Mouse (Mus musculus) kidney, embryonic 14.5 days (tissue): ENCODE measurements around the gene Pard3. TPM values are rescaled to one million over a fixed set of nuclear protein-coding genes. Genes with fewer than 3 reads are reported as not detected.

Source experiments
- ATAC-seq: fragments of 200-750 bp; cut with Nextera tagmentation; 2 replicates; pipeline ENCODE4 v1.8.0; 2017; ENCODE audit warnings: moderate number of reproducible peaks, mild to moderate bottlenecking, moderate TSS enrichment, moderate library complexity; ENCODE audit not compliant: low FRiP score, low TSS enrichment
- H3K27ac ChIP-seq: fragments of 300-500 bp; sonication (generic); 2 replicates; pipeline ENCODE4 v1.5.1; 2014; ENCODE audit warnings: low read depth, mild to moderate bottlenecking, low read length, moderate library complexity, mixed read lengths
- H3K27me3 ChIP-seq: fragments of 300-500 bp; sonication (generic); 2 replicates; pipeline ENCODE4 v1.6.1; 2014; ENCODE audit warnings: mild to moderate bottlenecking, low read length; ENCODE audit not compliant: control insufficient read depth, insufficient read depth
- H3K36me3 ChIP-seq: fragments of 300-500 bp; sonication (generic); 2 replicates; pipeline ENCODE4 v1.6.1; 2014; ENCODE audit warnings: low read length, mixed read lengths; ENCODE audit not compliant: control insufficient read depth, insufficient read depth
- H3K4me1 ChIP-seq: fragments of 300-500 bp; sonication (generic); 2 replicates; pipeline ENCODE4 v1.6.1; 2014; ENCODE audit warnings: low read length, mixed read lengths; ENCODE audit not compliant: control insufficient read depth, insufficient read depth
- H3K4me2 ChIP-seq: fragments of 300-500 bp; sonication (generic); replicated peaks from 2 replicates; pipeline ENCODE4 v1.6.1; 2014; ENCODE audit warnings: low read depth, mild to moderate bottlenecking, low read length
- H3K4me3 ChIP-seq: fragments of 300-500 bp; sonication (generic); 2 replicates; pipeline ENCODE4 v1.5.1; 2014; ENCODE audit warnings: mild to moderate bottlenecking, low read length
- H3K9ac ChIP-seq: fragments of 300-500 bp; sonication (generic); 2 replicates; pipeline ENCODE4 v1.6.1; 2014; ENCODE audit warnings: low read depth, mild to moderate bottlenecking, low read length, moderate library complexity
- H3K9me3 ChIP-seq: fragments of 300-500 bp; sonication (generic); 2 replicates; pipeline ENCODE4 v1.6.1; 2016; ENCODE audit warnings: low read length; ENCODE audit not compliant: control insufficient read depth
- WGBS: fragments of 180-500 bp; shearing (Covaris S2); extraction: QIAGEN DNeasy Blood & Tissue Kit; methylation state at CpG from one replicate; pipeline ENCODE4 v1.1.7; 2014; 5-methylcytosine and 5-hydroxymethylcytosine counted together
- polyA plus RNA-seq: library from polyadenylated mRNA; unstranded; fragments of >200 nt; fragmentation: Nextera tagmentation; extraction: Ambion mirVana; gene quantifications from 2 replicates; pipeline ENCODE4 v1.2.1, GENCODE M21; 2014

Gene Pard3
- polyA plus RNA-seq, 1 experiment from 2014 or later = 36.9 TPM

DNA sequence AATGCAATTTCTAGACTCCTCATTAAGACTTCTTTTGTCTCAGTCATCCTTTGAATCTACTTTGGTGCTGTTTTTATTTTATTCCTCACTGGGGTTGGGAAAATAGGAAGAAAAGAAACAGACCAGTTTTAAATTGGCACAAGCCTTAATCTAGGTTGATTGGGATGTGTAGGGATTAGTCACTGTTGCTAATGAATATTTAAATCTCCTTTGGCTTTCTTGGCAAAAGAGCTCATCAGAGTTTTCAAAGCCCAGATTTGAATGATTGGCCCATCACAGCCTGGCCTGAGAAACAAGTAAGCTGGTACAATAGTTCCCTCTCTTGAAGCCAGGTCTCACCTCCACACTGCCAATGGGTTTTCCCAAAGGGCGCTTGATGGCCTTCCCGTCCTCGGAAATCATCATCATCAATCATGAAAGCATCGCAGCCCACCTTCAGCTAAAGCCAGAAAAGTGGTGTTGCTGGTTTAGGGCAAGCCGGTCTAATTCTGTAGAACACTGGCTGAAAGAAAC is 527.0 kb downstream of the Pard3 start:
- no peaks in the 10 kb centered on the region; the same call in 1 of the 2 replicates for H3K36me3 ChIP-seq
- WGBS = 81% methylated on average over 5 of the region's 5 CpGs
- no peak overlapping the region for H3K9ac ChIP-seq
- no peaks in the 10 kb centered on the region for H3K9me3 ChIP-seq
- H3K4me1 ChIP-seq = 0 out of 2 replicates have a peak, but pooled peaks cover 4% of the 10 kb centered on the region
- ATAC-seq = no peak
- no peak overlapping the region for H3K4me2 ChIP-seq
- H3K27ac ChIP-seq = no peak overlapping the region
- H3K4me3 ChIP-seq = no peak overlapping the region
- no peaks in the 10 kb centered on the region for H3K27me3 ChIP-seq

- H3K27ac ChIP-seq = no peak overlapping the region; the same call in 1 of the 2 replicates
- 0 out of 2 replicates have a peak, but pooled peaks cover 4% of the 10 kb centered on the region for H3K4me1 ChIP-seq
- H3K36me3 ChIP-seq = no peaks in the 10 kb centered on the region; the same call in 1 of the 2 replicates
- H3K9ac ChIP-seq = no peak overlapping the region
- H3K4me2 ChIP-seq = no peak overlapping the region
- H3K9me3 ChIP-seq = no peaks in the 10 kb centered on the region
- H3K4me3 ChIP-seq = no peak overlapping the region
- WGBS = 52% methylated on average over 12 of the region's 12 CpGs
- ATAC-seq = no peak
- H3K27me3 ChIP-seq = no peaks in the 10 kb centered on the region
These were observed 529.2 kb downstream of the Pard3 start for GRCm38 (mm10) chr8:127592648-127593574.

GRCm38 (mm10) chr8:127600641-127601040 is 536.9 kb downstream of the Pard3 start:
- H3K36me3 ChIP-seq = no peaks in the 10 kb centered on the region
- no peak overlapping the region for H3K4me3 ChIP-seq
- H3K4me1 ChIP-seq = no peaks in the 10 kb centered on the region
- no peak for ATAC-seq
- no peak overlapping the region for H3K27ac ChIP-seq
- H3K4me2 ChIP-seq = no peak overlapping the region
- 94% methylated on average over 2 of the region's 2 CpGs for WGBS
- no peak overlapping the region for H3K9ac ChIP-seq
- H3K9me3 ChIP-seq = no peaks in the 10 kb centered on the region
- no peaks in the 10 kb centered on the region for H3K27me3 ChIP-seq

GRCm38 (mm10) chr8:127603062-127603461 is 539.4 kb downstream of the Pard3 start:
- Histone ChIP-seq H3K4me2 (no peak overlapping the region), H3K9ac (no peak overlapping the region), H3K27ac (no peak overlapping the region), H3K27me3 (no peaks in the 10 kb centered on the region), H3K4me3 (no peak overlapping the region), H3K9me3 (no peaks in the 10 kb centered on the region), H3K4me1 (no peaks in the 10 kb centered on the region), H3K36me3 (no peaks in the 10 kb centered on the region)
- 96% methylated on average over 15 of the region's 15 CpGs for WGBS
- ATAC-seq = no peak

DNA sequence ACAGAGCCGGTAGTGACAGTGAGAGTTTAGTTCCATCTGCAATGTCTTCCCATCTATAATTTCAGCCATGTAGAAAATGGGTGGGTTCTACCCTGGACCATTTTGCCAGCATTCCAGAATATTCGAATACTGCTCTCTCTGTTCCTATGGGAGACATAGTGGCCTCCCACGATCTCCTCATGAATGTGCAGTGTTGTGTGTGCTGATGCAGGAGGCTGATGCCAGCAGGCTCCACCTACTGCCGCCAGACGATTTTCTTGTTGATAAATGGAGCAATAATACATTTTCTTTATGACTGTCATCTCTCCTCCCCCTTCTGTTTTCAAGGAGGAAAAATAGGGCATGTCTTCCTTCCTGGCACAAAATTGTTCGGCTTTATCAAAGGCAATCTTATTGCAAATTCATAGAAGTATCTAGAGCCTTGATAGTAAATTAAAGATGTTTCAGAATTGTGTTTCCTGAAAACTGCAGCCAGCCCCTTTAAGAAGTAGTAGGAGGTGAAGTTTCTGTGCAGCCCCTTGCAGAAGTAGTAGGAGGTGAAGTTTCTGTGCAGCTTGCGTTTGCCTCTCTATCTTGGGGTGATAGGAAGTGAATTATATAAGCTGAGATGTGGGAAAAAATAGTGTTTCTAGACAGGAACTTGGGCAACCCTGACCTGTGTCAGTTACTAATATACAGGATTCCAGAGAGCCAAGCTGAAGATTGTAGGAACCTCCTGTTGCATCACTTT is 545.0 kb downstream of the Pard3 start:
- Histone ChIP-seq H3K36me3 (0 out of 2 replicates have a peak, but pooled peaks cover 3% of the 10 kb centered on the region), H3K4me2 (no peak overlapping the region), H3K9ac (no peak overlapping the region), H3K4me1 (no peaks in the 10 kb centered on the region; the same call in 1 of the 2 replicates), H3K4me3 (no peak overlapping the region), H3K9me3 (no peaks in the 10 kb centered on the region), H3K27me3 (no peaks in the 10 kb centered on the region), H3K27ac (no peak overlapping the region)
- 67% methylated on average over 7 of the region's 7 CpGs for WGBS
- ATAC-seq = no peak

GRCm38 (mm10) chr8:127609316-127609715 is 545.6 kb downstream of the Pard3 start:
- WGBS = 78% methylated on average over 10 of the region's 10 CpGs
- ATAC-seq = no peak
- Histone ChIP-seq H3K9ac (no peak overlapping the region), H3K4me3 (no peak overlapping the region), H3K27me3 (no peaks in the 10 kb centered on the region), H3K9me3 (no peaks in the 10 kb centered on the region), H3K4me1 (no peaks in the 10 kb centered on the region; the same call in 1 of the 2 replicates), H3K27ac (no peak overlapping the region), H3K36me3 (0 out of 2 replicates have a peak, but pooled peaks cover 3% of the 10 kb centered on the region), H3K4me2 (no peak overlapping the region)

DNA sequence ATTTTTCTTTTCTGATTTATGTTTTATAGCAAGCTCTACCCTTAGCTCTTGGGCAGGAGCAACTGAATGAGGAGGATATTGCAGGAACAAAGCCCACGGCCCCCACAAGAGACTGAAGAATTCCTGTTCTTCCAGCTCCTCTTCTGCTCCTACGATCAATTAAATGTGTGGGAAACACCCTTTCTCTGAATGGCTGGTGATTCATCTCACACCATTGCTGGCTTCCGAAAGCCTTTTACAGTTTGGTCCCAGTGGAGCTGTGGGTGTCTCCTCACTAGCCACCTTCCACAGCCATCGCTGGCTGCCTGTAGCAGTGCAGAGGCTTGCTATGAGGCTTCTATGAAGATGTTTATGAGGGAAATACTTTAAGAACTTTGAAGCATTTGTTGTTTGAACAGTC is 550.5 kb downstream of the Pard3 start:
- H3K36me3 ChIP-seq = 0 out of 2 replicates have a peak, but pooled peaks cover 3% of the 10 kb centered on the region
- no peak overlapping the region for H3K27ac ChIP-seq
- no peak overlapping the region for H3K9ac ChIP-seq
- no peaks in the 10 kb centered on the region for H3K27me3 ChIP-seq
- H3K4me3 ChIP-seq = no peak overlapping the region
- no peak for ATAC-seq
- 61% methylated on average over 4 of the region's 4 CpGs for WGBS
- H3K4me2 ChIP-seq = no peak overlapping the region
- H3K9me3 ChIP-seq = no peaks in the 10 kb centered on the region
- 0 out of 2 replicates have a peak, but pooled peaks cover 5% of the 10 kb centered on the region for H3K4me1 ChIP-seq

DNA sequence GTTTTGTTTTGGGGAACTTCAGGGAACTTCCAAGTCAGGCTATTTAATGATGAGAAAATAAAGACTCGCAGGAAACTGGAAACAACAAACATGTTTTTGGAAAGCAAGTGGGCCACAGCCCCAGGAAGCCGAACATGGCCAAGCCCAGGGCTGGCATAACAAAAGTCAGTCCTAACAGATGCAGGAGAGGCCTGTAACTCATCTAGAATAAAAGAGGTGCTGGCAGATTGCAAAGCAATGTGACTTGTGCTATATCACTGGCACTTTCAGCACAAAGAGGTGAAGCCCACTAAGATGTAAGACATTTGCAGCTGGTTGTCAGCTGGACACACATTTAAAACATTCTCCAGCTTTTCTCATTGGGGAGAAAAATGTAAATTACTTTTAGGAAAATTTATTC is 553.0 kb downstream of the Pard3 start:
- no peaks in the 10 kb centered on the region for H3K27me3 ChIP-seq
- 70% methylated on average over 2 of the region's 2 CpGs for WGBS
- no peak overlapping the region for H3K27ac ChIP-seq
- no peak overlapping the region for H3K4me2 ChIP-seq
- no peak for ATAC-seq
- 0 out of 2 replicates have a peak, but pooled peaks cover 5% of the 10 kb centered on the region for H3K4me1 ChIP-seq
- H3K4me3 ChIP-seq = no peak overlapping the region
- H3K9ac ChIP-seq = no peak overlapping the region
- no peaks in the 10 kb centered on the region for H3K36me3 ChIP-seq
- H3K9me3 ChIP-seq = no peaks in the 10 kb centered on the region
